Mouse (Mus musculus) bone marrow macrophage, adult 2 months (primary cell): Measurements from ENCODE around the gene Zfp655.

ENCODE experiments used
- CTCF ChIP-seq: IDR thresholded peaks from 2 replicates; pipeline ENCODE4 v1.5.1; 2012; ENCODE audit warnings: low read depth, mild to moderate bottlenecking, low read length, moderate library complexity
- POLR2A ChIP-seq: IDR thresholded peaks from 2 replicates; pipeline ENCODE4 v1.6.1; 2012; ENCODE audit warnings: mild to moderate bottlenecking, low read depth, low read length, borderline replicate concordance

DNA sequence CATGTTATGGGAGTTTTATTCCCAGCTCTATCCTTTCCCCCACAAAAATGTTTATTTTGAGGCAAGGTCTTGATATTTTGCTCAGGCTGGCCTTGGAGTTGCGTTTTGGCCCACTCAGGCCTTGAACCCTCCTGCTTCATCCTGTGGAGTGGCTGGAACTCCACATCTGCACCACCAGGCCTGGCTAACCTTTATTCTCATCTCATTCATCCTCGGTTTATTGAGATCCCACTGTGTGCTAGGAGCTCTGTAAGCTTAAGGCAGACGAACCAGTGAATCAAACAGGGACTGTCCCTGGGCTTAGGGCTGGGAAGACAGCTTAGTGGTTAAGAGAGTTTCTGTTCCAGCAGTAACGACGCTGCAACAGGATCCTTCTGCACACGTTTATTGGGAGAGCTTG lies 60.9 kb downstream of the Zfp655 start:
- TF ChIP-seq POLR2A (no peak), CTCF (no peak)
